Mouse (Mus musculus) thymus, adult 2 months (tissue): ENCODE data around the gene Aldoc.

Experiments used
- CTCF ChIP-seq: fragments of 200-500 bp; IDR thresholded peaks from 2 replicates; pipeline ENCODE4 v1.5.1; 2012; ENCODE audit warnings: mild to moderate bottlenecking, control low read depth, low read length, moderate library complexity, borderline replicate concordance; ENCODE audit not compliant: control insufficient read depth, poor library complexity, insufficient read depth; ENCODE audit errors: extremely low read depth
- POLR2A ChIP-seq: fragments of 200-500 bp; IDR thresholded peaks from 2 replicates; pipeline ENCODE4 v1.6.1; 2012; ENCODE audit warnings: mild to moderate bottlenecking, low read length, control low read depth, moderate library complexity; ENCODE audit not compliant: control insufficient read depth, poor library complexity, insufficient read depth; ENCODE audit errors: extremely low read depth

DNA sequence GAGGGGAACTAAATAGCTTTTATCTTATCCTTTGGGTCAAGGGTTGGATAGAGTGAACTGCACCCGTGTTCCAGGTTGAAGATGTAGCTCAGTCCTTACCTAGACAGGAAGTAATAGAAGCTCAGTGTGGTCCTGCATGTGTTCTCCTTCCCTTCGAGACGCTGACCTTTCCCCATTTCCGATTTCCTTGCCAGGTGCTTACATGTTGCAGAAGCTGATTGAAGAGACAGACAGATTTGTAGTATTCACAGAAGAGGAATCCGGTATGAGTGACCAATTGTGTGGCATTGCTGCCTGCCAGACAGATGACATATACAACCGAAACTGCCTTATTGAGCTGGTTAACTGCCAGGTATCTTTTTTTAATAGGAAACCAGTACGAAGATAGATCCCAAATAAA lies 43.9 kb upstream of the Aldoc start:
- TF ChIP-seq CTCF (no peak), POLR2A (no peak)
